Mouse (Mus musculus) heart, embryonic 14.5 days (tissue): ENCODE measurements around the gene Pcdh8. TPM values are rescaled to one million over a fixed set of nuclear protein-coding genes. Genes with fewer than 3 reads are reported as not detected.

Experiments used
- ATAC-seq: fragments of 200-750 bp; cut with Nextera tagmentation; 2 replicates; pipeline ENCODE4 v1.8.0; 2017; ENCODE audit warnings: low read depth, moderate TSS enrichment; ENCODE audit not compliant: insufficient number of reproducible peaks, insufficient read depth, low FRiP score
- H3K27ac ChIP-seq, 2 experiments: fragments of 200-500 bp in 1 of 2; fragments of 300-500 bp in 1 of 2; sonication (generic) in 1 of 2; replicated peaks in 1 of 2; 2 replicates each; pipeline ENCODE4 v1.5.1; 2012 to 2014; ENCODE audit warnings: low read depth in 2 of 2, low read length in 2 of 2, control low read depth in 1 of 2, mild to moderate bottlenecking in 1 of 2, mixed read lengths in 1 of 2; ENCODE audit not compliant: control insufficient read depth in 1 of 2, insufficient read depth in 1 of 2
- H3K27me3 ChIP-seq: fragments of 300-500 bp; sonication (generic); 2 replicates; pipeline ENCODE4 v1.6.1; 2014; ENCODE audit warnings: mild to moderate bottlenecking, low read length, control low read depth; ENCODE audit not compliant: control insufficient read depth, insufficient read depth
- H3K36me3 ChIP-seq: fragments of 300-500 bp; sonication (generic); 2 replicates; pipeline ENCODE4 v1.6.1; 2014; ENCODE audit warnings: mild to moderate bottlenecking, control low read depth, low read length, mixed read lengths; ENCODE audit not compliant: control insufficient read depth, insufficient read depth
- H3K4me1 ChIP-seq, 2 experiments: fragments of 200-500 bp in 1 of 2; fragments of 300-500 bp in 1 of 2; sonication (generic) in 1 of 2; 2 replicates each; pipeline ENCODE4 v1.6.1; 2012 to 2014; ENCODE audit warnings: low read length in 2 of 2, control low read depth in 1 of 2, mixed read lengths in 1 of 2; ENCODE audit not compliant: control insufficient read depth in 2 of 2, insufficient read depth in 2 of 2
- H3K4me2 ChIP-seq: fragments of 300-500 bp; sonication (generic); 2 replicates; pipeline ENCODE4 v1.6.1; 2014; ENCODE audit warnings: mild to moderate bottlenecking, low read length
- H3K4me3 ChIP-seq, 2 experiments: fragments of 200-500 bp in 1 of 2; fragments of 300-500 bp in 1 of 2; sonication (generic) in 1 of 2; 2 replicates each; pipeline ENCODE4 v1.5.1; 2012 to 2014; ENCODE audit warnings: low read length in 2 of 2, mild to moderate bottlenecking in 2 of 2, control low read depth in 1 of 2, low read depth in 1 of 2, moderate library complexity in 1 of 2; ENCODE audit not compliant: control insufficient read depth in 1 of 2, insufficient read depth in 1 of 2
- H3K9ac ChIP-seq: fragments of 300-500 bp; sonication (generic); 2 replicates; pipeline ENCODE4 v1.6.1; 2014; ENCODE audit warnings: mild to moderate bottlenecking, low read length
- H3K9me3 ChIP-seq: fragments of 300-500 bp; sonication (generic); 2 replicates; pipeline ENCODE4 v1.6.1; 2016; ENCODE audit warnings: low read length, control low read depth; ENCODE audit not compliant: control insufficient read depth
- WGBS: fragments of 180-500 bp; shearing (Covaris S2); extraction: QIAGEN DNeasy Blood & Tissue Kit; methylation state at CpG from one replicate; pipeline ENCODE4 v1.1.7; 2014; 5-methylcytosine and 5-hydroxymethylcytosine counted together
- polyA plus RNA-seq: library from polyadenylated mRNA; unstranded; fragments of >200 nt; fragmentation: Nextera tagmentation; extraction: Ambion mirVana; gene quantifications from 2 replicates; pipeline ENCODE4 v1.2.1, GENCODE M21; 2014

The Pcdh8 gene
- polyA plus RNA-seq, 1 experiment from 2014 or later: 0.12 TPM

DNA sequence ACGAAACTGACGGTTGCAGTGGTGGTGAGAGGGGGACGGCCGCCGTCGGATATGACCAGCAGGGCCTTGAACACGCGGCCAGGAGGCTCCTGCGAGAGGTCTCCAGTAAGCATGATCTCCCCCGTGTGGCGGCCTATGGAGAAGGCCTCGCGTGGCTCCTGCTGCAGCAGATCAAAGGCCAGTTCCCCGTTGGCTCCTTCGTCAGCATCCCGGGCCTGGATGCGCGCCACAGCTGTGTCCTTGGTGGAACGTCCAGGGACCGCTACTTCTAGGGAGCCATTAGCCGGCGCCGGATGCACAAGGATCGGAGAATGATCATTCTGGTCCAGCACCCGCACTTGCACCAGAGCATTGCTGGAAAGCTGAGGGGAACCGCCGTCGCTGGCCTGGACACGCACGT, 2.1 kb downstream of the Pcdh8 start:
- no peaks in the 10 kb centered on the region for H3K36me3 ChIP-seq
- H3K4me2 ChIP-seq: peak overlapping the region; percentile 44; the same call in 1 of the 2 replicates
- peaks cover 86% of the 10 kb centered on the region for H3K27me3 ChIP-seq
- H3K9me3 ChIP-seq: no peaks in the 10 kb centered on the region
- no peak overlapping the region for H3K27ac ChIP-seq
- WGBS: 4% methylated on average over 30 of the region's 30 CpGs
- H3K4me1 ChIP-seq: peaks cover 8 to 32% of the 10 kb centered on the region in 2 experiments; a peak in 3 of 4 replicates
- peak overlapping the region in 1 of 2 experiments; percentile 42; a peak in 2 of 4 replicates for H3K4me3 ChIP-seq
- no peak overlapping the region for H3K9ac ChIP-seq
- ATAC-seq: no peak

DNA sequence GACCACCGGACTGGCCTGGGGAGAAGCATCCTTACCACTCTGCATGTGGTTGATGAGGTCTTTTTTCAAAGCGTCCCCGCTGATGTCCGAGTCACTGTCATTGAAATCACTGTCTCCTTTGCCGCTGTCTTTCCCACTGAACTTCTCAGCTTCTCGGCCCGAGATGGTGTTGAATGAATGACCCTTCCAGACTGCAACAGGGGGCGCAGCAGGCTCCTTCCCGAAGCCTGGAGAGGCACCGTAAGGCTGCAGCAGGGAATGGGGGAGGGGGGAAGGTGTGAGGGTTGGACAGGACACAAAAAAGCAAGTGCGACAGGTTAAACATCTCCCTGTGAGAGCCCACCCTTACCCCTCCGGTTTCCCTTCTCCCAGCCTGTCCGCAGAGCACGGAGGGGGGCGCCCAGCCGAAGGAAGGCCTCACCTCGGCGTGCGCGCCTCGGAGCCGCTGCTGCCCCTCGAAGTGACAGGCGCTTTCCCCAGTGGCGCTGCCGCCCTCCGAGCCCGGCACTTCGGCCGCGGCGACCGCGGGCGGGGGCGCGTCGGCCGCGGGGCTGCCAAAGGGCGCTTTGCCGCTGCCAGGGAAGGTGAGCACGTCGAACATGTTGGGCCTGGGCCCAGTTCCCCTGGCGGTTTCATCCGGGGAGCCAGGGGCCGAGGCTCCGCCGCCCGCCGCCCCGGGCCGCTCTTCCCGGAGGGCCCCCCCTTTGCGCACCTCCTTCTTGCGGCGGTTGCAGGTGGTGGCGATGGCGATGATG, 2.9 kb downstream of the Pcdh8 start:
- Histone ChIP-seq H3K4me3 (peak overlapping the region; percentile 1 to 22; a peak in 3 of 4 replicates), H3K9ac (no peak overlapping the region), H3K4me2 (peak overlapping the region; percentile 44), H3K36me3 (no peaks in the 10 kb centered on the region), H3K27ac (no peak overlapping the region), H3K4me1 (peaks cover 7 to 25% of the 10 kb centered on the region in 2 experiments; a peak in 3 of 4 replicates), H3K9me3 (no peaks in the 10 kb centered on the region), H3K27me3 (peaks cover 79% of the 10 kb centered on the region)
- ATAC-seq: no peak
- WGBS: 2% methylated on average over 51 of the region's 59 CpGs

GRCm38 (mm10) chr14:79767601-79768000, 3.5 kb downstream of the Pcdh8 start:
- no peak overlapping the region for H3K4me3 ChIP-seq
- WGBS: 14% methylated on average over 11 of the region's 11 CpGs

GRCm38 (mm10) chr14:79765196-79765765, 5.8 kb downstream of the Pcdh8 start:
- Histone ChIP-seq H3K27me3 (peaks cover 52% of the 10 kb centered on the region), H3K9ac (no peak overlapping the region), H3K4me1 (peaks cover 3 to 14% of the 10 kb centered on the region in 2 experiments; a peak in 3 of 4 replicates), H3K27ac (no peak overlapping the region), H3K4me3 (no peak overlapping the region), H3K36me3 (no peaks in the 10 kb centered on the region), H3K4me2 (no peak overlapping the region), H3K9me3 (no peaks in the 10 kb centered on the region)
- ATAC-seq: no peak
- WGBS: 78% methylated on average over 6 of the region's 6 CpGs

More at GRCm38 (mm10) chr14:79767601-79768000, 3.5 kb downstream of the Pcdh8 start:
- H3K27me3 ChIP-seq: peaks cover 72% of the 10 kb centered on the region
- no peak overlapping the region for H3K4me2 ChIP-seq
- ATAC-seq: no peak
- no peaks in the 10 kb centered on the region for H3K36me3 ChIP-seq
- H3K9ac ChIP-seq: no peak overlapping the region
- H3K27ac ChIP-seq: no peak overlapping the region
- H3K9me3 ChIP-seq: no peaks in the 10 kb centered on the region
- H3K4me1 ChIP-seq: peaks cover 7 to 25% of the 10 kb centered on the region in 2 experiments; a peak in 3 of 4 replicates

DNA sequence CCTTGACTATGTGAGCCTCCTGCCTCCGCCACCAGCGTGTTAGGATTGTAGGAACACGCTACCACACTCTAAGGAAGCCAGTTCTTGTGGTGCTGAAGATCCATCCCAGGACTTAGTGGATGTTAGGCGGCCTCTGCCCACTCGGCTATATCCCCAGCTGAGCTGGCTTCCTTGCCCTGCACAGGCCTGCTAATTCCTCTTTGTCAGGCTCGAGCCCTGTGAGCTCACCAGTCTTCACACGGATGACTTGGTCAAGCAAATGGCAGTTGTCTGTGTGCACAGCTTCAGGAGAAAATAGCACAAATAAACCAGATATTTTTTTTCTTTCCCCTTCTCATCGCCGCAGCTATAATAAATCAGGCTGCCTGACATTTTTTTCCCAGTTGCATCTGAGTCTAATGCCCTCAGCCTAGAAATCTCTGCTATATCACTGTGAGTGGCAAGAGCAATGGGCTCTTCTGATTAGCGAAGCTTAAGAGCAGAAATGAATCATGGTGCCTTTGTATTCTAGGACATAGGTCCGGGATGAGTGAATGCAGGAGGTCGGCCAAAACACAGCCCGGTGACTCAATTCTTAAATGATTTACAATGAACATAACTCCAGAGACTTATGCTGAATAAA, 16.4 kb downstream of the Pcdh8 start:
- no peak overlapping the region for H3K4me3 ChIP-seq
- H3K36me3 ChIP-seq: no peaks in the 10 kb centered on the region
- H3K4me2 ChIP-seq: no peak overlapping the region
- no peaks in the 10 kb centered on the region for H3K4me1 ChIP-seq
- no peak overlapping the region for H3K27ac ChIP-seq
- no peaks in the 10 kb centered on the region for H3K27me3 ChIP-seq
- H3K9me3 ChIP-seq: no peaks in the 10 kb centered on the region
- ATAC-seq: no peak
- 61% methylated on average over 13 of the region's 13 CpGs for WGBS
- no peak overlapping the region for H3K9ac ChIP-seq

GRCm38 (mm10) chr14:79754157-79754556, 17.0 kb downstream of the Pcdh8 start:
- 31% methylated on average over 3 of the region's 3 CpGs for WGBS
- Histone ChIP-seq H3K4me1 (no peaks in the 10 kb centered on the region), H3K27ac (no peak overlapping the region), H3K27me3 (no peaks in the 10 kb centered on the region), H3K4me2 (no peak overlapping the region), H3K36me3 (no peaks in the 10 kb centered on the region), H3K9me3 (no peaks in the 10 kb centered on the region), H3K4me3 (no peak overlapping the region), H3K9ac (no peak overlapping the region)
- no peak for ATAC-seq

DNA sequence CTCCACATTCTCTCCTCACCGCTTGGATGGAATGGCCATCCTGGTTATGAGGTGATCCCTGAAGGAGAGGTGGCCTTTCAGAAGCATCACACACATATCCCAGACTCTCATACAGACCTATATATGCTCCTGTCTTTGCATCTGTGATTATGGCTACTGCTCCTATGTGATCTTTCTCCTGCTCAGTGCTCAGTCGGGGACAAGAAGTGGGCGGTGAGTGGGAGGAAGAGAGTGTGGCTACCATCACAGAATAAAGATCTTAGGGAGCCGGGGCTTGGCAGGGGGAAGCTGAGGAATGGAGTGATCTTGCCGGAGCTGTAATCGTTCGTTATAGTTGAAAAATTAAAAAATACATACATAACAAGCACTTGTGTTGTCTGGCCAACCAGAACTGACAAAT, 17.4 kb downstream of the Pcdh8 start:
- Histone ChIP-seq H3K27ac (no peak overlapping the region), H3K4me1 (no peaks in the 10 kb centered on the region), H3K4me2 (no peak overlapping the region), H3K27me3 (no peaks in the 10 kb centered on the region), H3K4me3 (no peak overlapping the region), H3K36me3 (no peaks in the 10 kb centered on the region), H3K9ac (no peak overlapping the region), H3K9me3 (no peaks in the 10 kb centered on the region)
- no peak for ATAC-seq
- 84% methylated on average over 7 of the region's 7 CpGs for WGBS
